In the genomic region with DNA sequence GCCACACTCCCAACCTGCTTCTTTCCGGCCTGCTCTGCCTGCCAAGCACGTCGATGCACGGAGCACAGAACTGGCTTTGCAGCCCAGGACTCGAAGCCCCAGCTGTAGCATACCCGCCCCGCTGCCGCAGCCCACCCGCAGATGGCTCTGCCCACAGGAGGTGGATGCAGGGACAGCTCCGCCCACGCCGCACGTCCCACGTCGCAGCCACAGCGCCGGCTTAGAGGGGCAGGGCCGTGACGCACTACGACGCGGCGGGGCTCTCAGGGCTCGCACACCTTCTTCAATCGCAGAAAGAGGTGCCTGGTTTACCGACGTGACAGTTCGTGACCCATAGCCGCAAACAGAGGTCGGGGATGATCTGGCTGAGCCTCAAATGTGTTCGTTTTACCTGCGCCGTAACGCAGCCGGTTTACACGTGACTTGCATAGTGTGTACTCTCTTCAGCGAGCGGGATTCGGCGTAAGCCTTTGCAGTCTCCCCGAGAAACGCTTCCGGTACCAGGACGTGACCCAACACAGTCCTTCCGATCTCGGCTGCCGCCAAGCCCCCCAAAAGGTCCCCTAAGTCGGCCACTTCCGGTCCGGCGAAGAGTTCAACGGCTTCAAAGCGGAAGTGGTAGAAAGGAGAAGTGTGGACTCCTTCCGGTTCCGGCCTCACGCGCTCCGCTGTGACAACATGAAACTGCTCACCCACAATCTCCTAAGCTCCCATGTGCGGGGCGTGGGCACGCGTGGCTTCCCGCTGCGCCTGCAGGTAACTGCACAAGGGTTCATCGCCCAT, we compare ENCODE assay signal across 8 mouse cellular contexts. TPM values are rescaled to one million over a fixed set of nuclear protein-coding genes. Genes with fewer than 3 reads are reported as not detected.
A peak's percentile ranks its signal among the peaks of the same experiment; 100 is the strongest.
DNase-seq lines count a peak whose midpoint lies in the region; ATAC-seq lines count a peak whose summit lies in the region.

A gene (plus strand): TSS at position 192 of the 783 bp plus-strand sequence.
A gene (minus strand): TSS at position 600 of the 783 bp plus-strand sequence.

- peaks cover 12% of the 10 kb centered on the region for H3K4me1 ChIP-seq in hindbrain, embryonic 11.5 days (replicated peaks; ENCODE audit: control insufficient read depth, insufficient read depth, low read length)

- H3K27ac ChIP-seq in hindbrain, embryonic 11.5 days (ENCODE audit: low read depth, low read length) = peak within 1 kb of the TSS; percentile 95

- WGBS in hindbrain, embryonic 11.5 days = under 1% methylated on average over 65 of the region's 65 CpGs

- peaks cover 13% of the 10 kb centered on the region for H3K36me3 ChIP-seq in hindbrain, embryonic 11.5 days (ENCODE audit: control insufficient read depth, insufficient read depth, low read length)

- peak within 1 kb of the TSS; percentile 61 for H3K4me3 ChIP-seq in hindbrain, embryonic 11.5 days (ENCODE audit: low read depth, low read length)

- peak; percentile 86 for DNase-seq in MN1 (ENCODE audit: low spot score)
- peak; percentile 90 for DNase-seq in cerebellum, adult 9-10 months
- DNase-seq in frontal cortex, adult 2 months (ENCODE audit: extremely low spot score in 1 of 2, low spot score in 1 of 2) = peak; percentile 93 to 94
- peak; percentile 94 for DNase-seq in hindbrain, embryonic 11.5 days (ENCODE audit: low spot score)
- DNase-seq in layer of hippocampus, postnatal 10 days (ENCODE audit: low spot score in 2 of 2) = peak; percentile 87 to 91
- peak; percentile 95 for DNase-seq in lung, postnatal 10 days
- peak; percentile 88 for DNase-seq in ovary, postnatal 36 days (ENCODE audit: low spot score)
- DNase-seq in thymus, postnatal 25 days = peak; percentile 89

- H3K9ac ChIP-seq in hindbrain, embryonic 11.5 days (ENCODE audit: low read depth, low read length) = peak within 1 kb of the TSS; percentile 60

- H3K9me3 ChIP-seq in hindbrain, embryonic 11.5 days (ENCODE audit: control insufficient read depth, low read length) = no peaks in the 10 kb centered on the region

- H3K27me3 ChIP-seq in hindbrain, embryonic 11.5 days (ENCODE audit: control insufficient read depth, insufficient read depth, low read length) = no peaks in the 10 kb centered on the region

- H3K4me2 ChIP-seq in hindbrain, embryonic 11.5 days (replicated peaks; ENCODE audit: low read depth, low read length) = peak within 1 kb of the TSS; percentile 73

- ATAC-seq in hindbrain, embryonic 11.5 days (ENCODE audit: low FRiP score) = peak; percentile 92

RNA-seq across cellular contexts. Expression of the first gene that starts in this region (rescaled TPM):
- 89.9 and 99.5 TPM in 2 replicates for polyA plus RNA-seq in frontal cortex, adult 2 months (2012; rRNA removed)
- 142 and 147 TPM in 2 replicates for polyA plus RNA-seq in hindbrain, embryonic 11.5 days (2014; fragmentation: Nextera tagmentation; extraction: Ambion mirVana)
- total RNA-seq in layer of hippocampus, postnatal 10 days (2021) = 10 to 100 TPM; 42.4 to 44.5 TPM

RNA-seq across cellular contexts. Expression of the second gene that starts in this region (rescaled TPM):
- polyA plus RNA-seq in frontal cortex, adult 2 months (2012; rRNA removed) = 322 and 340 TPM in 2 replicates
- polyA plus RNA-seq in hindbrain, embryonic 11.5 days (2014; fragmentation: Nextera tagmentation; extraction: Ambion mirVana) = 126 and 138 TPM in 2 replicates
- 100 to 1,000 TPM; 319 to 332 TPM for total RNA-seq in layer of hippocampus, postnatal 10 days (2021)

Comparison
In these comparisons a context has a peak if more than half of its experiments do, and no peak if none do; other contexts are left out.
1. Peak in every context shown above with its lines: DNase-seq, ATAC-seq, H3K4me3 ChIP-seq and H3K27ac ChIP-seq.